Mouse (Mus musculus) adrenal gland, adult 8-10 months (tissue): ENCODE results near the gene Slc25a39. TPM values are rescaled to one million over a fixed set of nuclear protein-coding genes. Genes with fewer than 3 reads are reported as not detected.
"Not testable (repeated sequence)": the region's sequence is repeated elsewhere in the genome, so short reads cannot be mapped to it uniquely, and the experiment has no call there.

Experiments used
- DNase-seq: peaks from one replicate; pipeline ENCODE4 v3.0.0; 2022
- microRNA-seq, 2 experiments: library from miRNA; unstranded; fragments of <30 nt; microRNA quantifications; one replicate each; pipeline ENCODE4 v1.2.0; 2022
- total RNA-seq, 4 experiments: library from RNA; stranded (reverse); gene quantifications; 2 replicates each; pipeline ENCODE4 v1.2.4; 2022

Slc25a39 gene
- total RNA-seq, 4 experiments from 2014 or later: 343 to 469 (median 379) TPM

DNA sequence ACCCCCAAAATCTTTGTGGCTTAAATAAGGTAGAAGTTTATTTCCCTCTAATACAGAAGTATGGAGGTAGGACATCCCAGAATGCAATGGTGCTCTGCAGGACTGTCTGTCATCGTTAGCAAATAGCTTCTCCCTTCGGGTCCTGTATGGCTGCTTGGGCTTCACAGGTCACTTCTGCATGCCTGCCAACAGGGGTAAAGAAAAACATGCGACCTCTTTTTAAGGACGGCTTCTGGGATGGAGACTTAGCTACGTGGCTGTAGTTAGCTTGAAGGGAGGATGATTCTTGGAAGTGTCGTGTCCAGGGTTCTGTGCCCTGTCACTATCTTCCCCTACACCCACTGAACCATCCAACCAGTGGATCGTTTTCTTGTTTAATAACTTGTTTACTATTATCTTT lies 37.5 kb downstream of the Slc25a39 start:
- no peak for DNase-seq

DNA sequence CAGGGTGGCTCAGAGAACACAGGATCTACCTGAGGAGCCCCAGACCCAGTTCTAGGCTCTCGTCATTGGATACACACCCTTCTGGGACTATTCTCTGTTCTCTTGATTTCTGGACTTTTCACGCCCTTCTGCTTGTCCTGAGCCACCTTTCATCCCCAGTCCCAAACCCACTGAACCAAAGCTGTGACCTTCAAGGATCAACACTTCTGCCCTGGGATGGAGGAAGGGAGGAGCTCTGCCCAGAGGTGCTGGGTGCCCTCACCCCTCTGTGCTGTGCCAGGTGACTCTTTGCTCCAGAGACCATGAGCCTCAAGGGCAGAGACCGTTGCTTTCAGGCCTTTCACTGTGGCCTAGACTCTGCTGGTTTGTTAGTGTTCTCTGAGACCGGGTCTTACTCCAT lies 38.5 kb downstream of the Slc25a39 start:
- DNase-seq: no peak

DNA sequence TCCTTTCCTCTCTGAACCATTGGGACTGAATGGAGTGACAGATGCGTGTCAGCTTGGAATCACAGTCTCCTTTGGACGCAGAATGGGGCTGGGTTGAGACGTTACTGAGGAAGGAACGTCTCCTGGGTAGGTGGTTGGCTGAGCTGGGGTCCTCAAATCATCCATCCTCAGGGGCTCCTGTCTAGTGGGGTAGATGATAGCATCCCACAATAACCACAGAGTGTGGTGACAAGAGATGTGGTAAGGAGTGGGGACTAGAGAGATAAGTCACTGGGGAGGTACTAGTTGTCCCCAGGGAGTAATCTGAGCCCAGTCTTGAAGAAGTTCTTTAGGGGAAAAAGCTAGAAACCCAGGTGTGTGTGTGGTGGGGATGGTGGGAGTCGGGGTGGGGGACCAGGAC lies 39.4 kb downstream of the Slc25a39 start:
- DNase-seq: no peak

DNA sequence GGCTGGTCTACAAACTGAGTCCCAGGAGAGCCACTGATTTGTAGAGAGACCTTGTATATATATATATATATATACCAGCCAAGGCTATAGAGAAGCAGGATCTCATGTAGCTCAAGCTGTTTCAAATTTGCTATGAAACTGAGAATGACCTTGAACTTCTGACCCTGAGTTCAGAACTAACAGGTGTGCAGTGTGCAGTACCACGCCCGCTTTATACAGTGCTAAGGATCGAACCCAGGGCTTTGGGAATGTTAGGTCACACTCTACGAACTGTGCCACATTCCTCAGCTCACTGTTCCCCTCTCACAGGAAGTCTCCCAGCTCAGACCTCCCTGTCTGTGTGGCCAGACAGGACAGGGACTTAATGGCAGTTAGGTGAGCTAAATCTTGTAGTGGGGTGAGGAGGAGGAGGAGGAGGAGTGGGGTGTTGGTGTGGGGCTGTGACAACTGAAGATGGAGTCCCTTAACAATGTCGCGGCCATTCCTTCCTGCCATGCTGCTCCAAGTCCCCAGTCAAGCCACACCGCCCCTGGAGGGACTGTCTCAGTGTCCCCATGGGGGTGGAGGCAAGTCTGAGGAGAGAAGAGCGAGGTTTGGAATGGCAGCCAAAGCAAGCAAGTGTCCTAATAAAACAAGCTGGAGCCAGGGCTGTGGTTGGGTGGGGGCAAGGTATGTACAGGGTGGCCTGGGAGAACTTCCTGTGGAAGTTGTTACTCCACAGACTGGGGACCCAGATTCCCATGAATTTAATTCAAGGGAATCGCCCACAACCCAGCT lies 40.1 kb downstream of the Slc25a39 start:
- DNase-seq: no peak

GRCm38 (mm10) chr11:102366103-102366502 lies 41.6 kb downstream of the Slc25a39 start, which contains the start of gene Slc4a1:
Gene Slc4a1, minus strand, starts transcription at chr11:102366203.
- not testable (repeated sequence) for DNase-seq

DNA sequence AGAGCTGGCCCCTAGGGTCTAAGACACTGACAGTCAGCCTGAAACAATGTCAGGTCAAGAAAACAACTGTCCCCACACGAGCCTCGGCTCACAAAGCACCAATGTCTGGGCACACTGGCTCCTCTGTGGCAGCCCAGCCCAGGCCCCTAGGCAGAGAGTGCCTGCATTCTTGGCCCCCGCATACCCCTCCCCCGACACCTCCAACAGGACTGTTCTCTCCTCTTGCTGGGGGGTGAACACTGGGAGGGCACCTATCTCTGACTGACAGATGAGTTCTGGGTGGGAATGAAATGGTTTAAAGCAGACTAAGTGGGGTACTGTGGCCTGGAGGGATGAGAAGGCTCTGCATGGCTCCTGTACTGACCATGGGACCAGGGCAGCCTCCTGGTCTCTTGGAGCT lies 42.0 kb downstream of the Slc25a39 start:
- no peak for DNase-seq

GRCm38 (mm10) chr11:102364570-102365371 lies 43.0 kb downstream of the Slc25a39 start:
- no peak for DNase-seq

- DNase-seq: no peak
These were observed 44.1 kb downstream of the Slc25a39 start for GRCm38 (mm10) chr11:102363623-102364022.

GRCm38 (mm10) chr11:102361776-102362495 lies 45.8 kb downstream of the Slc25a39 start:
- DNase-seq: no peak

- no peak for DNase-seq
These were observed 49.4 kb downstream of the Slc25a39 start for GRCm38 (mm10) chr11:102358365-102358764.

- no peak for DNase-seq
These were observed 51.0 kb downstream of the Slc25a39 start for GRCm38 (mm10) chr11:102356636-102357350.

DNA sequence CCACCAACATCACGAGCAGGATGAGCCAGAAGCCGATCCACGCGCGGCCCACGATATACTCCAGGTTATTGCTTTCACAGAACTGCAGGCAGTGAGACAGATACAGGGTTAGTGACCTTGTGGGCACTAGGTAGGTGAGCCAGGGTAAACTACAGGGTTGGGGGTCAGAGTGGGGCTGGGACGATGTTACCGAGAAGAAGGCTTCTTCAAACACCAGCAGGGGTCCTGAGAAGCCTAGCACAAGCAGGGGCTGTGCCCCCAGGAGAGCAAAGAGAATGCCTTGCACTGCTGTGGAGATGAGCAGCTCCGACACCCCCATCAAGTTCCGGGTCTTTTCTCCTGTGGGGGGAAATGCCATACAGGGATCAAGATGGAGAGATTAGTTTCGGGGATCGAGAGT lies 51.6 kb downstream of the Slc25a39 start:
- DNase-seq: no peak

- no peak for DNase-seq
These were observed 52.2 kb downstream of the Slc25a39 start for GRCm38 (mm10) chr11:102355501-102355900.

DNA sequence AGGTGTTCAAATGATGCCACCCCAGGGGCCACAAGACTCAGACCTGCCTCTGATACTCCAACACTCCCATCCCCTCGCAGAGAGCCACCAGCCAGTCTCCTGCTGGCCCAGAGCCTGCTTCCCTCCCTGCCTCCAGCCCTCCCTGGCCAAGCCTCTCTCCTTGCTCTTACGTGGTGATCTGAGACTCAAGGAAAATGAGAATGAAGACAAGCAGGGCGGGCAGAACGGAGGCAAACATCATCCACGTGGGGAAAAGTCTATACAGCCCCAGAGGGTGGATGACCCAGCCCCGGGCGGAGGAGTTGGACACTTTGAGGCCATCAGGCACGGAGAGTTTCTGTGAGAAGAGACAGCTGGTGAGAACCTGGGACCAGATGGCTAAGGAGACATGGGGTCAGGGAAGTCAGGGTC lies 54.7 kb downstream of the Slc25a39 start:
- no peak for DNase-seq

Small RNA genes within 50 kb of the gene (microRNA-seq; reads per million reads assigned to microRNA genes)
- 0.17 to 0.18 reads per million in 2 experiments for gene Mir6930

Other genes starting within 250 kb of the Slc25a39 start
- gene Lsm12, start 222.7 kb downstream of the Slc25a39 start, total RNA-seq: 10 to 100 TPM; 67.2 to 86.9 (median 81.0) TPM
- 100 to 1,000 TPM; 143 to 173 (median 158) TPM for gene G6pc3, start 218.3 kb downstream of the Slc25a39 start, total RNA-seq
- gene Hdac5, start 177.8 kb downstream of the Slc25a39 start, total RNA-seq: 100 to 1,000 TPM; 100 to 175 (median 132) TPM
- gene BC030867, start 159.1 kb downstream of the Slc25a39 start, total RNA-seq: under 1 TPM; 0.41 to 0.83 (median 0.56) TPM
- 1 to 10 TPM in 2 of 4 experiments, under 1 TPM in 2; 0.20 to 1.2 (median 0.78) TPM for gene Asb16, start 139.2 kb downstream of the Slc25a39 start, total RNA-seq
- gene Tmub2, start 123.0 kb downstream of the Slc25a39 start, total RNA-seq: 10 to 100 TPM; 59.6 to 67.4 (median 63.3) TPM
- gene Atxn7l3, start 111.3 kb downstream of the Slc25a39 start, total RNA-seq: 10 to 100 TPM; 51.0 to 53.8 (median 52.3) TPM
- gene Ubtf, start 88.2 kb downstream of the Slc25a39 start, total RNA-seq: 100 to 1,000 TPM in 1 of 4 experiments, 10 to 100 TPM in 3; 87.3 to 115 (median 94.5) TPM
- under 1 TPM; 0.06 to 0.70 (median 0.31) TPM for gene Slc4a1, start 41.7 kb downstream of the Slc25a39 start, total RNA-seq
- 10 to 100 TPM; 53.9 to 83.9 (median 77.5) TPM for gene Rundc3a, start 14.5 kb downstream of the Slc25a39 start, total RNA-seq
- gene Grn, start 22.4 kb upstream of the Slc25a39 start, total RNA-seq: 100 to 1,000 TPM; 171 to 220 (median 202) TPM
- 1 to 10 TPM; 3.8 to 6.2 (median 5.0) TPM for gene Fam171a2, start 39.7 kb upstream of the Slc25a39 start, total RNA-seq
- 1 to 10 TPM; 2.9 to 4.7 (median 4.1) TPM for gene Itga2b, start 62.2 kb upstream of the Slc25a39 start, total RNA-seq
- 10 to 100 TPM; 29.2 to 48.9 (median 35.7) TPM for gene Gpatch8, start 148.4 kb upstream of the Slc25a39 start, total RNA-seq
- under 1 TPM in 1 of 4 experiments, not detected in 3; 0.75 TPM for gene Gm11627, start 171.5 kb upstream of the Slc25a39 start, total RNA-seq
- gene Fzd2, start 196.4 kb upstream of the Slc25a39 start, total RNA-seq: 1 to 10 TPM; 4.8 to 6.9 (median 5.7) TPM